Mouse (Mus musculus) hindbrain, embryonic 14.5 days (tissue): Measurements from ENCODE around the gene Zfp710. TPM values are rescaled to one million over a fixed set of nuclear protein-coding genes. Genes with fewer than 3 reads are reported as not detected.
"Not testable (repeated sequence)": the region's sequence is repeated elsewhere in the genome, so short reads cannot be mapped to it uniquely, and the experiment has no call there.

ENCODE experiments used
- ATAC-seq: fragments of 200-750 bp; cut with Nextera tagmentation; 2 replicates; pipeline ENCODE4 v1.8.0; 2017; ENCODE audit warnings: moderate number of reproducible peaks, mild to moderate bottlenecking, moderate TSS enrichment, moderate library complexity; ENCODE audit not compliant: low FRiP score
- DNase-seq: peaks from one replicate; pipeline ENCODE4 v3.0.0-alpha.2; 2015; ENCODE audit warnings: low spot score
- H3K27ac ChIP-seq: fragments of 300-500 bp; sonication (generic); 2 replicates; pipeline ENCODE4 v1.5.1; 2014; ENCODE audit warnings: mild to moderate bottlenecking, moderate library complexity
- H3K27me3 ChIP-seq: fragments of 300-500 bp; sonication (generic); 2 replicates; pipeline ENCODE4 v1.6.1; 2014; ENCODE audit warnings: mild to moderate bottlenecking, low read length, mixed read lengths; ENCODE audit not compliant: control insufficient read depth, insufficient read depth
- H3K36me3 ChIP-seq: fragments of 300-500 bp; sonication (generic); replicated peaks from 2 replicates; pipeline ENCODE4 v1.6.1; 2014; ENCODE audit not compliant: control insufficient read depth, insufficient read depth
- H3K4me1 ChIP-seq: fragments of 300-500 bp; sonication (generic); replicated peaks from 2 replicates; pipeline ENCODE4 v1.6.1; 2014; ENCODE audit warnings: antibody characterized with exemption, low read length, mixed read lengths; ENCODE audit not compliant: control insufficient read depth, insufficient read depth
- H3K4me2 ChIP-seq: fragments of 300-500 bp; sonication (generic); replicated peaks from 2 replicates; pipeline ENCODE4 v1.6.1; 2014; ENCODE audit warnings: mild to moderate bottlenecking, moderate library complexity
- H3K4me3 ChIP-seq: fragments of 300-500 bp; sonication (generic); replicated peaks from 2 replicates; pipeline ENCODE4 v1.5.1; 2014; ENCODE audit warnings: mild to moderate bottlenecking, low read length
- H3K9ac ChIP-seq: fragments of 300-500 bp; sonication (generic); 2 replicates; pipeline ENCODE4 v1.6.1; 2014
- H3K9me3 ChIP-seq: fragments of 300-500 bp; sonication (generic); 2 replicates; pipeline ENCODE4 v1.6.1; 2016; ENCODE audit warnings: low read length; ENCODE audit not compliant: control insufficient read depth
- WGBS: fragments of 180-500 bp; shearing (Covaris S2); extraction: QIAGEN DNeasy Blood & Tissue Kit; methylation state at CpG from one replicate; pipeline ENCODE4 v1.1.7; 2014; 5-methylcytosine and 5-hydroxymethylcytosine counted together
- polyA plus RNA-seq: library from polyadenylated mRNA; unstranded; fragments of >200 nt; fragmentation: Nextera tagmentation; extraction: Ambion mirVana; gene quantifications from 2 replicates; pipeline ENCODE4 v1.2.1, GENCODE M21; 2014

The Zfp710 gene
- polyA plus RNA-seq, 1 experiment from 2014 or later = 17.5 TPM

GRCm38 (mm10) chr7:80050382-80050781 lies 25.8 kb downstream of the Zfp710 start:
- not testable (repeated sequence) for H3K27me3 ChIP-seq, DNase-seq, H3K4me3 ChIP-seq, H3K9ac ChIP-seq, H3K36me3 ChIP-seq, ATAC-seq, H3K4me1 ChIP-seq, H3K9me3 ChIP-seq, H3K4me2 ChIP-seq, H3K27ac ChIP-seq
- WGBS = 94% methylated on average over 1 of the region's 1 CpGs

DNA sequence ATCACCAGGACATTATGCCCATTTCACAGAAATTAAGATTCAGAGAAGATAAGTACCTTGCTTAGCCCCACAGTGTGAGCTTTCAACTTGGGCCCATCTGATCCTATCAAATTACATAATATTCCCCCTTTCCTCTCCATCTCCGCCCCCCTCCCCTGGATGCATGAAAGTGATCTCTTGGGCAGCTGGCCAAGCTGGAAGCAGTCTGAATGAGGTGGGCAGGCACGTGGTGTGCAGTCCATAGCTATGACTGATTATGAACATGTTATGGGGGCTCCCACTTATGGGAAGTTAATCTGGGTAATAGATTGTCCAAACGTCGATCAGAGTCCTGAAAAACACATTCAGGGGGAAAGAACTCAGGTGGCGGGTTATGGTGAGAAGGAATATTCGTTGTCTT lies 27.2 kb downstream of the Zfp710 start:
- Histone ChIP-seq H3K9ac (no peak overlapping the region), H3K4me1 (peaks cover 13% of the 10 kb centered on the region), H3K27me3 (no peaks in the 10 kb centered on the region), H3K4me2 (no peak overlapping the region), H3K27ac (no peak overlapping the region), H3K9me3 (no peaks in the 10 kb centered on the region), H3K36me3 (no peaks in the 10 kb centered on the region), H3K4me3 (no peak overlapping the region)
- DNase-seq (no peak), ATAC-seq (no peak)
- WGBS = 70% methylated on average over 6 of the region's 6 CpGs

GRCm38 (mm10) chr7:80052261-80052660 lies 27.6 kb downstream of the Zfp710 start:
- H3K4me2 ChIP-seq = no peak overlapping the region
- H3K27ac ChIP-seq = no peak overlapping the region
- H3K36me3 ChIP-seq = no peaks in the 10 kb centered on the region
- 54% methylated on average over 11 of the region's 11 CpGs for WGBS
- no peaks in the 10 kb centered on the region for H3K27me3 ChIP-seq
- H3K4me1 ChIP-seq = peaks cover 17% of the 10 kb centered on the region
- ATAC-seq (no peak), DNase-seq (peak; percentile 54)
- no peaks in the 10 kb centered on the region for H3K9me3 ChIP-seq
- no peak overlapping the region for H3K9ac ChIP-seq
- no peak overlapping the region for H3K4me3 ChIP-seq

GRCm38 (mm10) chr7:80053147-80053546 lies 28.5 kb downstream of the Zfp710 start:
- Histone ChIP-seq H3K27me3 (no peaks in the 10 kb centered on the region), H3K4me3 (no peak overlapping the region), H3K27ac (no peak overlapping the region), H3K4me2 (no peak overlapping the region), H3K9me3 (no peaks in the 10 kb centered on the region), H3K36me3 (no peaks in the 10 kb centered on the region), H3K4me1 (peaks cover 24% of the 10 kb centered on the region), H3K9ac (no peak overlapping the region)
- DNase-seq = no peak
- 93% methylated on average over 9 of the region's 9 CpGs for WGBS
- ATAC-seq = no peak

- no peak overlapping the region for H3K4me2 ChIP-seq
- no peaks in the 10 kb centered on the region for H3K9me3 ChIP-seq
- WGBS = 81% methylated on average over 12 of the region's 12 CpGs
- H3K27me3 ChIP-seq = no peaks in the 10 kb centered on the region
- H3K36me3 ChIP-seq = no peaks in the 10 kb centered on the region
- H3K4me1 ChIP-seq = peaks cover 31% of the 10 kb centered on the region
- no peak overlapping the region for H3K27ac ChIP-seq
- no peak overlapping the region for H3K4me3 ChIP-seq
- H3K9ac ChIP-seq = no peak overlapping the region
- DNase-seq = no peak
- ATAC-seq = no peak
These were observed 31.2 kb downstream of the Zfp710 start for GRCm38 (mm10) chr7:80055781-80056180.

GRCm38 (mm10) chr7:80057002-80057691 lies 32.5 kb downstream of the Zfp710 start:
- Histone ChIP-seq H3K4me3 (no peak overlapping the region), H3K36me3 (no peaks in the 10 kb centered on the region), H3K4me1 (peaks cover 31% of the 10 kb centered on the region), H3K27me3 (no peaks in the 10 kb centered on the region), H3K4me2 (no peak overlapping the region), H3K27ac (peak overlapping the region; percentile 47), H3K9ac (0 out of 2 replicates have a peak overlapping the region, but pooled peaks have one; percentile 22), H3K9me3 (no peaks in the 10 kb centered on the region)
- 49% methylated on average over 4 of the region's 4 CpGs for WGBS
- DNase-seq (no peak), ATAC-seq (no peak)

GRCm38 (mm10) chr7:80057781-80058180 lies 33.2 kb downstream of the Zfp710 start:
- Histone ChIP-seq H3K4me3 (no peak overlapping the region), H3K36me3 (no peaks in the 10 kb centered on the region), H3K4me1 (peaks cover 31% of the 10 kb centered on the region), H3K27ac (peak overlapping the region; percentile 47), H3K27me3 (no peaks in the 10 kb centered on the region), H3K4me2 (no peak overlapping the region), H3K9me3 (no peaks in the 10 kb centered on the region), H3K9ac (no peak overlapping the region)
- WGBS = 9% methylated on average over 14 of the region's 14 CpGs
- ATAC-seq (no peak), DNase-seq (no peak)

DNA sequence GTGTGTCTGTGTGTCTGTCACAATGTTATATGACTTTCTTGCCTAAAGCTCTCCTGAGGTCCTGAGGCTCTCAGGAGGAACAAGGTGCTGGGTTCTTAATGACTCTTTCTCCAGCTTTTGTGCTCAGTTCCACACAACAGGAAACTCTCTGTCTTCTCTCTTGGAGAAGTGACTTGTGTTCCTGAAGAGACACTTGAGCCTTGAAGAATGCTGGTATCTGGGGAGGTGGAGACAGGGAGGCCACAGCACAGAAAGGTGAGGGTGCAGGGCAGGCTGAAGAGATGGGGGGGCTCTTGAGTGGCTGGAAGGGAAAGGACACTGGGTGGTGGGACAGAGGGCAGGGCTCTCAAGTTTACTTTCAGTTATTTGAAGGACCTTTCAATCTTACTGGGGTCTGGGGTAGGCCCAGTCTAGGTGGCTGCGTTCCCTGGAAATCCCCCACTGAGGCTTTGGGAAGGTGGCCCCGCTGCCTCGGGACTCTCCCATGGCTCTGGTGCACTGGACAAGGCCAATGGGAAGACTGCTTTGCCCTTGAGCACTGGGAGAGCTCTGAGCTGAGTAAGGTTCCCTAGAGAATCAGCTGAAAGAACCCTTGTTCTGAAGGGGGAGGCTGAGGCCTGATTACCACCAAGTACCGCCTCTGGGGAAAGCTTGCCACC lies 33.9 kb downstream of the Zfp710 start:
- Histone ChIP-seq H3K27me3 (no peaks in the 10 kb centered on the region), H3K36me3 (no peaks in the 10 kb centered on the region), H3K4me1 (peaks cover 39% of the 10 kb centered on the region), H3K4me3 (no peak overlapping the region), H3K9ac (no peak overlapping the region), H3K27ac (peak overlapping the region; percentile 47; the same call in 1 of the 2 replicates), H3K9me3 (no peaks in the 10 kb centered on the region), H3K4me2 (no peak overlapping the region)
- 61% methylated on average over 4 of the region's 4 CpGs for WGBS
- ATAC-seq (no peak), DNase-seq (no peak)

DNA sequence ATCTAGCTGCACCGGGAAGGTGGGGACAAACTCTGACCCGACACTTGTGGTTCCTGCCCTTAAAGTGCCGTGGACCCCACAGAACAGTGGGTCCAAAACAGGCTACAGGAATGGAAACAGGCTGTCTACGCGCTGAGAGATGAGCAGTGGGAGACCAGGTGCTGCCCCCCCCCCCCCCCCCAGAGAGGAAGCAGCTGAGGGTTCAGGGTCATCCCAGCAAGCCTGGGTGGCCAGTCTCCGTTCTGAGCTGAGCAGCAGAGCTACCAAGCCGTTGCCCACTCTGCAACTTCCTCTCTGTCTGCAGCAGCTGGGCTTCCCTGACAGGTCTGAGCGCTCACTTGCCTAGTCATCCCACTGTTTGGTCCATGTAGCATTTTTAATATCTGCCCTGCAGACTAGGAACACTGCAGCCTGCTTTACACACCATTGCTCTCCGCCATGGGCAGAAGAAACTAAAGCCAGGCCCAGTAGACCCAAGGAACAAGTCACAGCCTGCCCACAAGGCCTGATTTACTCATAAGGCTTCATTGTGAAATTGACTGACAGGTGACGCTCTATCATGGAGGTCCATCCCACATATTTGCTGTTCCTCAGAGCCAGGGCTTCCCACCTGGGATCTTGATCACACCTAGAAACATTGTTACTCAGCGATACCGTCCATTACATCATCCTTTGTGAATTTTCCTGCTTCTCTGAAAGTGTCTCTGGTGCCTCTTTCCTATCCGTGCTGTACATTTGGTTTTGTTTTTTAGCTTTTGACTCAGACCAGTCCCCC lies 34.6 kb downstream of the Zfp710 start:
- DNase-seq (no peak), ATAC-seq (no peak)
- Histone ChIP-seq H3K4me1 (peaks cover 46% of the 10 kb centered on the region), H3K4me3 (no peak overlapping the region), H3K4me2 (no peak overlapping the region), H3K27me3 (no peaks in the 10 kb centered on the region), H3K27ac (peak overlapping the region; percentile 47), H3K9ac (no peak overlapping the region), H3K9me3 (no peaks in the 10 kb centered on the region), H3K36me3 (no peaks in the 10 kb centered on the region)
- 68% methylated on average over 13 of the region's 13 CpGs for WGBS
